Mouse (Mus musculus): Measurements from ENCODE around the gene Ndufb5. TPM values are rescaled to one million over a fixed set of nuclear protein-coding genes. Genes with fewer than 3 reads are reported as not detected.
A peak's percentile ranks its signal among the peaks of the same experiment; 100 is the strongest.
"Not testable (repeated sequence)": the region's sequence is repeated elsewhere in the genome, so short reads cannot be mapped to it uniquely, and the experiment has no call there.

The Ndufb5 gene
- total RNA-seq, 4 experiments from 2014 or later, result 181 to 204 (median 197) TPM

DNA sequence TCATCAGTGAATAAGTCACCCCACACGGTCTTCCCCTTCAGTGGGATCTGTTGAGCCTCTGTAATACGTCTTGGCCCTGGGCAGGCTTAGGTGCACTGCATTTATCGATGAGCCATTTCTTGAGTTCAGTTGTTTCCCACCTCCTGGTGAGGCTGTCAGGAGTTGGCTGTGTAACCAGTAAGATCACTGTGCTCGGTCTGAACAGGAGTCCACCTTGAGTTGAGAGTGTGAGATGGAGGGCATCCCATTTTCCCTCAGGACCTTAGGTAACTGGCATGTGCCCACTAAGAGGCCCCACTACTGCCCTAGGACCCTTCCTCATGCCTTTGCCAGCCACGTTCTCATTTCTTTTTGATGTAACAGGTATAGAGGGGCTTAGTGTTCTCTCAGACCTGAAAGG lies 10.8 kb upstream of the Ndufb5 start:
- no peak for DNase-seq (ENCODE audit: low spot score in 2 of 2)

DNA sequence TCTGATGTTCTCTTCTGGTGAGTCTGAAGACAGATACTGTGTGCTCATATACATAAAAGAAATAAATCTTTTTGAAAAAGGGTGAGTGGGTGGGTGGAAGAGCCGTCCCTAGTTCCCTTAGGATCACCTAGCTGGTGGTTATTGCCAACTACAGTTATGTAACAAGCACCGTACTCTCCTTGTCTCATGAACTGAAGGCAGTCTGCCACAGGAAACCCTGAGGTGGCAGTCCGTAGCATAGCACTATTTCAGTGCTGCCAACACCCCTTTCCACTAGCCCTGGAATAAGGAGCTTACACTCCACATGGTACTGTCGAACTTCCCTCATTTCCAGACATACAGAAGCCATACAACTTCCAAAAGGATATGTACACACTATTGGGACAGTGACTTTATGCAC lies 8.9 kb upstream of the Ndufb5 start:
- no peak for DNase-seq (ENCODE audit: low spot score in 2 of 2)

DNA sequence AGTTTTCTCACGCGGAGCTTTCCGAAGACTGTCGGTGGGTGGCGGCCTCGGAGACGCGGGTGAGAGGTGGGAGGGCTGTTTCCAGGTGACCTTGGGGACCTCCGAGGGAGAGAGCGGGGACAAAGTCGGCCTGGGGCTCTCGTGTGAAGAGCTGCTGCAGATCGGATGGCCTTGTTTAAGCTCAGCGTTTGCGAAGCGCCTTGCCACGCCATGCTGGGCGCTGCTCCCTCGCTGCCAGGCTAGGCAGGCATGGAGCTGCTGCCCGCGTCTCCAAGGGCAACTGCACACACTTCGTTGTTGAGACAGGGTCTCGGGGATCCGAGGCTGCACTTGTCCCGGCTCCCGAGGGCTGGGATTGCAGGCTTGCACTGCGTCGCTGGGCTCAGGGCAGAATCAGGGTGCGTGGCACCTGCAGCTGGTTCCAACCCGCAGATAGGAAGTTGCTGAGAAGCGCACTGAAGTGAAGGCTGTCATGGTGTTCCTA lies 424 bp downstream of the Ndufb5 start, which contains the start of gene Mrpl47:
Mrpl47 (minus strand) TSS at position 434 of the 484 bp plus-strand sequence.
- no peak for DNase-seq (ENCODE audit: low spot score in 2 of 2)

DNA sequence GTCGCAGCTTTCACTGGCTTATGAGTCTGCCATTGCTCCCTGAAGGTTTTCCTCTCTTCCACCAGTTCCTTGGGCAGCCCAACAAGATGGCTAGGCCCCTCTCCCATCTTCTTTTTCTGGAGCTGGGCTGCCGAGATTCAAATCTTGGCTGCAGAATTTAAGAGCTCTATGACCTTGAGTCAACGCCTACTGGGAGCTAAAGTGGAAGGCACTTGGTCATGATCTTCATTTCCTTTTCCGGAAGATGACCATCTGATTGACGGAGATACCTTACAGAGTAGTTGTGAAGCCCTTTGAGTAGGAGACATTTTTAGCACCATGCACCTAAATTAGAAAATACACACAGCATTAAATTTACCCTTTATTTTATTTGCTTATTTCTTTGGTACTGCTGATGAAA lies 1.8 kb downstream of the Ndufb5 start:
- no peak for DNase-seq (ENCODE audit: low spot score in 2 of 2)

DNA sequence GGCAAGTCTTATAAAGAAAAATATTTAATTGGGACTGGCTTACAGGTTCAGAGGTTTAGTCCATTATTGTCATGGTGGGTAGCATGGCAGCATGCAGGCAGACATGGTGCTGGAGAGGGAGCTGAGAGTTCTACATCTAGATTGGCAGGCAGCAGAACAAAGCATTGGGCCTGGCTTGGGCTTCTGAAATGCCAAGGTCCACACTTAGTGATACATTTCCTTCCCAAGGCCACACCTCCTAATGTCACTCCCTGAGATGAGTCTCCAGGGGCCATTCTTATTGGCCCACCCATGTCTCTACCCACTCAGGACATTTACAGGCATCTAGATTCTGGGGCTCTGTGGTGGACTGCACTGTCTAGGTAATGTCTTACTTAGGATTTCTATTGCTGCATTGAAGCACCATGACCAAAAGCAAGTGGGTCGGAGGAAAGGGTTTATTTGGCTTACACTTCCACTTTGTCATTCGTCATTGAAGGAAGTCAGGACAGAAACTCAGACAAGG lies 5.5 kb downstream of the Ndufb5 start:
- no peak for DNase-seq (ENCODE audit: low spot score in 2 of 2)

DNA sequence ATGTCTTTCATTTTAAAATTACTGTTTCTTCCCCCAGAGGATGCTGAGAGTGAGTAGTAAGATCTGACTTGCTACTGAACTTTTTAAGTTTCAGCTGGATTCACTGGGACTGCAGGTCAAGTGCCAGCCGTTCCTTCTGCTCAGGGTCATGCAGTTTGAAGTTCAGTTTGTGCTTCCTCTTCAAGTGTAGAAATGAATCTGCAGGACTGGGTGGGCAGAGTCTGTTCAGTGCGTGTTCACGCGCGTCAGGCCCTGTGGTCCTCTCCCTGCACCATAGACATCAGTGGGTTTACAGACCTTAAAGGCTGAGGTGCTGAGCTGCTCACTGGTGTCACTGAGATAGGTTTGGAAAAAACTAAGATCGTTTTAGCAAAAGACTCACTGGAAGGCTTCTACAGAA lies 8.2 kb downstream of the Ndufb5 start:
- no peak for DNase-seq (ENCODE audit: low spot score in 2 of 2)

DNA sequence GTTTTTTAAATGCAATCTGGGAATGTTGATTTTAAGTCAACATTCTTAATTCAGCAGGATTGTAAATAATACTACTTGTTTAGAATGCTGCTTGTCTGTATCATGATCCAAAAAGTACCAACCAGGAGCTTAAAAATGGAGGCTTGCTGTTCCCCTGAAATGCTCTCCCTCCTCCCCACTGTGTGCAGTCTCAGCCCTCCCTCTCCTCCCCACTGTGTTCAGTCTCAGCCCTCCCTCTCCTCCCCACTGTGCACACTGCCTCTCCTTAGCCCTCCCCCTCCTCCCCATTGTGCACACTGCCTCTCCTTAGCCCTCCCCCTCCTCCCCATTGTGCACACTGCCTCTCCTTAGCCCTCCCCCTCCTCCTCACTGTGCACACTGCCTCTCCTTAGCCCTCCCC lies 8.6 kb downstream of the Ndufb5 start:
- not testable (repeated sequence) for DNase-seq (ENCODE audit: low spot score in 2 of 2)

DNA sequence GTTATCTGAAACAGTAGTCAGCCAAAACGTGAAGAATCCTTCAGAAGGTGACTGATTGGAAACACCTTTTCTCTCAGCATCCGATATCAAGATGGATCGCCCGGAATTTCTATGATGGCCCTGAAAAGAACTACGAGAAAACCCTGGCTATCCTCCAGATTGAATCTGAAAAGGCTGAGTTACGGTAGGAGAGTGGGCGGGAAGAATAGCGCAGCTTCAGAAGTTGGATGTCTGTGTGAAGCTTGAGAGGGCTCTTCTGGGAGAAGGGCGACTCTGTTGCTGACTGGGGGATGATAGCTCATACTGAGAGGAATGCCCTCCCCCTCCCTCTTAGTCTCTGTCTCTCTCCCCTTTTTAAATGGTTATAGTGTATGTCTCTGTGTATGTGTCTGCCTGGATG lies 11.6 kb downstream of the Ndufb5 start:
- peak in 1 of 2 experiments; percentile 19 for DNase-seq (ENCODE audit: low spot score in 2 of 2)

DNA sequence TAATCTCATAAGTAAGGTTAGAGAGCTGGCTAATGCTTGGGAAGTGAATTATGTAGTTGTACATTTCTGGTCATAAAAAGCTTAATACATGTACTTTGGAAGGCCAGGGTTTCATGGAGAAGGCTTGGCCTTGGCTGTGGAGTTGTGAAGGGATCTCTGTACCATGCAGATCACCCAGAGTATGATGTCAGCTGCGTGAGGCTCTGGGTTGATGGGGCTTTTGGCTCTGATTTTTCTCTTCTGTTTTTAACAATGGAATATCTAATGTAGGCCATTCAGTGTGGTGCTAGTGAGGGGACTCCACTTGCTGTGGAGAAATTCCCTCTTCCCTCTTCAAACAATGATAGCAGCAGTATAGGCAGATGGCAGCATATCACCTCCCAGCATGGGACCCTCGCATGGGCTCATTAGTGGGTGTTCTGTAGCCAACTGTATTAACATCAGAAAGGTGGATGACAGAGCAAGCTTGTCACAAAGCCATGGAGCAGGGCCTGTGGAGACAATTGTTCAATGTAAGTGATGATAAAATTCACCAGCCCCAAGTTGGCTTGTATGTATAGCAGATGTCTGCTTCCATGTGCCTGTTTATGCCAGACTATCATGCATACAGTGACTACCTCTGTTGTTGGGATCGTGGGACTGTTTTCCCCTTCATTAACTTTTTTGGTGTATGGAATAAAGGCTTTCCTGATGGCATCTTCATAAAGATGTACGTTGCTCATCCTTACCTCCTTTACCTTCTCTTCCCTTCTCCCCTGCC lies 13.2 kb downstream of the Ndufb5 start:
- no peak for DNase-seq (ENCODE audit: low spot score in 2 of 2)

DNA sequence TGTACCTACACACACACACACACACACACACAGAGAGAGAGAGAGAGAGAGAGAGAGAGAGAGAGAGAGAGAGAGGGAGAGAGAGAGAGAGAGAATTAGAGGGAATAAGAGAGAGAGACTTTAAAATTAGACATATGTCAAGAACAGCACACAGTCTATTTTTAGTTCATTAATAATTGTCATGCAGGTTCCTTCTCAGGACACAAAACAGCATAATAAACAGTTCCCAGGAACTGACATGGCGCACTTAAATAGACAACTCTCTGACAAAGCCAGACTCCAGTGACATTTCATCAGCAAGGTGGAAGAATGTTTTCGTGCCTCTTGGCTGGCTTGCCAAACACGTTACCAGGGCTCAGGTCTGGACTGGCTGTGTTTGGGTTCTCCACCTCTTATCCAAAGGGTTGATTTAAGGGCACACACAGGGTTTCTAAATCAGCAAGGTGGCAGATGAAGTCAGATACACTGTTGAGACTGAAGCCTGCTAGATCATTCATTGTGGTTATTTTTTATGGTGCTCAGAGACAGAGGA lies 17.7 kb downstream of the Ndufb5 start:
- DNase-seq (ENCODE audit: low spot score in 2 of 2), result no peak

DNA sequence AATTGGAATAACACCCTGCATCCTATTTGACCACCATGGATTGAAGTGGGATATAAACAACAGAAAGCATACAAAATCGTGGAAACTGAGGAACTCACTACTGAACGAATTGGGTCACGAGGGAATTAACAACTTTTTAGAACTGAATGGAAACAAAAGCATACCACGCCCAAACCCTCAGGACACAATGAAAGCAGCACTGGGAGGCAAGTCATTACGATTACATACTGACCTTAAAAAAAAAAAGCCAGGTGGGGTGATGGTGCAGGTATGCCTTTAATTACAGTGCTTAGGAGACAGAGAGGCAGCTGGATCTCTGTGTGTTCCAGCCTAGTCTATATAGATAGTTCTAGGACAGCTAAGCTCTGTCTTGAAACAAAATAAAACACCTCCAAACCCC lies 22.4 kb downstream of the Ndufb5 start:
- no peak for DNase-seq (ENCODE audit: low spot score in 2 of 2)

DNA sequence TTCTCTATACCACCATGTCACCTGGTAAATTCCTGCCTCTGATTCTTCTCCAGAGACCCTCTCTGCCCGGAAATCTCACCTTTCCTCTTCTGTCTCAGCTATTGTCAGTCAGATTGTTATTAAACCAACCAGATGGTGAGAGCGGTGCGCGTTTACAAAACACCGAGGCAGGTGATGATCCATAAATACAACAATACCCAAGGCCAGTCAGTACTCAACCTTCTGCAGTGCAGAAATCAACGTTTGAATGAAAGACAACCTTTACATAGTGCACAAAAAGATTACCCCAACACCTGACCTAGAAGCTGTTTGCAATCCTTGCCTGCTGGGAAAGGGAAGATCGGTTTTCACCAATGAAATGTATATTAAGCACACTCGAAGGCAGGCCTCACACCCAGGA lies 26.2 kb downstream of the Ndufb5 start:
- no peak for DNase-seq (ENCODE audit: low spot score in 2 of 2)

DNA sequence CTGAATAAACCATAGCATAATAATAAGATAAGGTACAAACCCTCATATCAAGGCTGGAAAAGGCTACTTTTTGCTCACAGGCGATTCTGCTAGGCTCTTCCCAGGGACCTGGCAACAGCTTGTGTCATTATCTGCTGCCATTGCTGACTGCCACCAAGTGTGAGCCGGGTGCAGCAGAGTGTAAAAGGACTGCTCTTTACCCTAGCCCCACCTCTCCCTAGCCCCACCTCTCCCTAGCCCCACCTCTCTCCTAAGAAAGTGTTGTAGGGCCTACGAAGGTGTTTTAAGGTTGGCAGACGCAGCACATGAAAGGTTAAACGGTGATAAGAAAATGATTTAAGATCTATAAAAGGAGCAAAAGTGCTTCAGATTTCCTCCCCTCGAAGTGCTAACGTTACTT lies 27.1 kb downstream of the Ndufb5 start:
- no peak for DNase-seq (ENCODE audit: low spot score in 2 of 2)

DNA sequence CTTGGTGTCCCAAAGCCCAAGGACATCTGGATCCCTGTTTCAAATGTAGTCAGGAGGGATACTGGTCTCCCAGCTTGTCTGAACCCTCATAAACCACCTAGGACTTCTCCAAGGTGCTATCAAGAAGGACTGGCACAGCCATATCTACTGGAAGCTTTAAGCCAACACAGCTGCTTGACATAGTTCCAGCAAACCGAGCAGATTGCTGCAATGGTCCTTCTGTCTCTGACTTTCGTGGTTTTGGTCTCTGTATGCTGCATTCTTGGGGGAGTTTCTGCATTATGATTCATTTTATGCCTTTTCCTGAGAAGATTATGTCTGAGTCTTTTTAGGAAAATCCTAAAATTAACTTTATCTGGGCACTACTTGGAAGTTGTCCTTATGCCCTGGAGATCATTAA lies 34.0 kb downstream of the Ndufb5 start:
- DNase-seq (ENCODE audit: low spot score in 2 of 2), result no peak

Other genes starting within 250 kb of the Ndufb5 start
- gene Kcnmb3, start 244.8 kb upstream of the Ndufb5 start, total RNA-seq (2022), result under 1 TPM; 0.39 to 0.98 (median 0.63) TPM
- 10 to 100 TPM; 32.4 to 46.3 (median 36.5) TPM for gene Zfp639, start 226.7 kb upstream of the Ndufb5 start, total RNA-seq (2022)
- gene Mfn1, start 207.5 kb upstream of the Ndufb5 start, total RNA-seq (2022), result 100 to 1,000 TPM in 3 of 4 experiments, 10 to 100 TPM in 1; 79.6 to 113 (median 107) TPM
- 10 to 100 TPM; 10.4 to 15.9 (median 13.0) TPM for gene Gnb4, start 120.4 kb upstream of the Ndufb5 start, total RNA-seq (2022)
- 10 to 100 TPM; 14.0 to 21.6 (median 19.3) TPM for gene Actl6a, start 30.7 kb upstream of the Ndufb5 start, total RNA-seq (2022)
- gene Mrpl47, start 615 bp downstream of the Ndufb5 start, total RNA-seq (2022), result 10 to 100 TPM; 15.2 to 24.7 (median 22.4) TPM
- 10 to 100 TPM; 18.7 to 22.9 (median 20.5) TPM for gene Usp13, start 80.6 kb downstream of the Ndufb5 start, total RNA-seq (2022)

Data from layer of hippocampus, adult 8-10 months (tissue).